Mouse (Mus musculus) testis, adult 2 months (tissue): Measurements from ENCODE around the gene Olfr681. TPM values are rescaled to one million over a fixed set of nuclear protein-coding genes. Genes with fewer than 3 reads are reported as not detected.
"Not testable (repeated sequence)": the region's sequence is repeated elsewhere in the genome, so short reads cannot be mapped to it uniquely, and the experiment has no call there.

ENCODE experiments used
- H3K27ac ChIP-seq: fragments of 200-500 bp; 2 replicates; pipeline ENCODE4 v1.5.1; 2012; ENCODE audit warnings: low read depth, low read length; ENCODE audit not compliant: control insufficient read depth, insufficient read depth
- H3K27me3 ChIP-seq: fragments of 200-500 bp; 2 replicates; pipeline ENCODE4 v1.6.1; 2012; ENCODE audit warnings: mild to moderate bottlenecking, low read length, moderate library complexity; ENCODE audit not compliant: control insufficient read depth, insufficient read depth
- H3K36me3 ChIP-seq: fragments of 200-500 bp; 2 replicates; pipeline ENCODE4 v1.6.1; 2012; ENCODE audit warnings: mild to moderate bottlenecking, low read length; ENCODE audit not compliant: control insufficient read depth, insufficient read depth
- H3K4me1 ChIP-seq: fragments of 200-500 bp; 2 replicates; pipeline ENCODE4 v1.6.1; 2012; ENCODE audit warnings: low read length; ENCODE audit not compliant: control insufficient read depth, insufficient read depth
- H3K4me3 ChIP-seq: fragments of 200-500 bp; 2 replicates; pipeline ENCODE4 v1.5.1; 2012; ENCODE audit warnings: low read depth, mild to moderate bottlenecking, low read length, moderate library complexity, mixed read lengths; ENCODE audit not compliant: control insufficient read depth
- CTCF ChIP-seq: fragments of 200-500 bp; IDR thresholded peaks from 2 replicates; pipeline ENCODE4 v1.5.1; 2012; ENCODE audit warnings: low read depth, mild to moderate bottlenecking, inconsistent platforms, low read length, moderate library complexity; ENCODE audit not compliant: control insufficient read depth, insufficient read depth, insufficient replicate concordance
- POLR2A ChIP-seq: fragments of 200-500 bp; IDR thresholded peaks from 2 replicates; pipeline ENCODE4 v1.6.1; 2012; ENCODE audit warnings: low read depth, mild to moderate bottlenecking, inconsistent platforms, low read length, moderate library complexity; ENCODE audit not compliant: control insufficient read depth
- polyA plus RNA-seq: library from polyadenylated mRNA; depleted of rRNA; stranded (reverse); fragments of >200 nt; gene quantifications from 2 replicates; pipeline ENCODE4 v1.2.3, GENCODE M21; 2012; rRNA removed

Gene Olfr681
- polyA plus RNA-seq, result not detected in 2 replicates

GRCm38 (mm10) chr7:105116536-105116935 is at the start of gene Olfr681:
Gene Olfr681 (plus strand): TSS chr7:105116836.
- H3K36me3 ChIP-seq, result no peaks in the 10 kb centered on the region
- H3K4me3 ChIP-seq, result no peak within 1 kb of the TSS
- no peaks in the 10 kb centered on the region for H3K27me3 ChIP-seq
- no peak within 1 kb of the TSS for H3K27ac ChIP-seq
- TF ChIP-seq POLR2A (no peak), CTCF (no peak)
- H3K4me1 ChIP-seq, result no peaks in the 10 kb centered on the region

GRCm38 (mm10) chr7:105080905-105081304 is 35.7 kb upstream of the Olfr681 start, which contains the start of gene Olfr679:
Gene Olfr679 (plus strand): TSS chr7:105081205.
- Histone ChIP-seq H3K4me3 (no peak within 1 kb of the TSS), H3K4me1 (no peaks in the 10 kb centered on the region), H3K27ac (no peak within 1 kb of the TSS), H3K27me3 (no peaks in the 10 kb centered on the region), H3K36me3 (no peaks in the 10 kb centered on the region)
- no peak for TF ChIP-seq CTCF
- no peak for TF ChIP-seq POLR2A

GRCm38 (mm10) chr7:105092717-105093116 is 23.9 kb upstream of the Olfr681 start, which contains the start of gene Olfr680-ps1:
Gene Olfr680-ps1 (minus strand): TSS chr7:105092817.
- H3K4me3 ChIP-seq, H3K4me1 ChIP-seq, H3K27ac ChIP-seq, H3K27me3 ChIP-seq, H3K36me3 ChIP-seq: not testable (repeated sequence)

- no peak for TF ChIP-seq POLR2A
- no peak for TF ChIP-seq CTCF
- Histone ChIP-seq H3K27me3 (no peaks in the 10 kb centered on the region), H3K27ac (no peak overlapping the region), H3K36me3 (no peaks in the 10 kb centered on the region), H3K4me3 (no peak overlapping the region), H3K4me1 (no peaks in the 10 kb centered on the region)
Observed at GRCm38 (mm10) chr7:105141275-105141674, 24.6 kb downstream of the Olfr681 start.

- TF ChIP-seq POLR2A, result no peak
- H3K36me3 ChIP-seq, result no peaks in the 10 kb centered on the region
- H3K27me3 ChIP-seq, result no peaks in the 10 kb centered on the region
- no peaks in the 10 kb centered on the region for H3K4me1 ChIP-seq
- H3K27ac ChIP-seq, result no peak within 1 kb of the TSS
- no peak within 1 kb of the TSS for H3K4me3 ChIP-seq
Observed at GRCm38 (mm10) chr7:105146912-105147311, 30.3 kb downstream of the Olfr681 start, which contains the start of gene Olfr683. Gene Olfr683 (minus strand): TSS chr7:105147012.

- Histone ChIP-seq H3K4me3 (no peak within 1 kb of the TSS), H3K4me1 (no peaks in the 10 kb centered on the region), H3K27ac (no peak within 1 kb of the TSS), H3K27me3 (no peaks in the 10 kb centered on the region), H3K36me3 (no peaks in the 10 kb centered on the region)
- TF ChIP-seq POLR2A, result no peak
- no peak for TF ChIP-seq CTCF
Observed at GRCm38 (mm10) chr7:105163553-105163952, 46.9 kb downstream of the Olfr681 start, which contains the start of gene Olfr684. Gene Olfr684 (minus strand): TSS chr7:105163653.

- TF ChIP-seq CTCF (no peak), POLR2A (no peak)
- Histone ChIP-seq H3K36me3 (no peaks in the 10 kb centered on the region), H3K4me1 (no peaks in the 10 kb centered on the region), H3K27me3 (no peaks in the 10 kb centered on the region), H3K27ac (no peak overlapping the region), H3K4me3 (no peak overlapping the region)
Observed at GRCm38 (mm10) chr7:105170773-105171172, 54.1 kb downstream of the Olfr681 start.

Other genes starting within 250 kb of the Olfr681 start
- not detected in 2 replicates for gene Olfr665, start 238.8 kb upstream of the Olfr681 start, polyA plus RNA-seq
- gene Olfr666, start 220.9 kb upstream of the Olfr681 start, polyA plus RNA-seq, result not detected in 2 replicates
- gene Olfr667, start 195.4 kb upstream of the Olfr681 start, polyA plus RNA-seq, result not detected in 2 replicates
- gene Olfr668, start 188.8 kb upstream of the Olfr681 start, polyA plus RNA-seq, result not detected in 2 replicates
- gene Olfr669, start 182.6 kb upstream of the Olfr681 start, polyA plus RNA-seq, result not detected in 2 replicates
- gene Olfr670, start 154.2 kb upstream of the Olfr681 start, polyA plus RNA-seq, result not detected in 2 replicates
- not detected in 2 replicates for gene Olfr671, start 137.7 kb upstream of the Olfr681 start, polyA plus RNA-seq
- not detected in 2 replicates for gene Olfr672, start 114.8 kb upstream of the Olfr681 start, polyA plus RNA-seq
- not detected in 2 replicates for gene Olfr675, start 88.4 kb upstream of the Olfr681 start, polyA plus RNA-seq
- gene Olfr676, start 84.1 kb upstream of the Olfr681 start, polyA plus RNA-seq, result not detected in 2 replicates
- not detected in 2 replicates for gene Olfr677, start 65.5 kb upstream of the Olfr681 start, polyA plus RNA-seq
- not detected in 2 replicates for gene Olfr678, start 52.4 kb upstream of the Olfr681 start, polyA plus RNA-seq
- not detected in 2 replicates for gene Olfr679, start 35.6 kb upstream of the Olfr681 start, polyA plus RNA-seq
- gene Olfr680-ps1, start 24.0 kb upstream of the Olfr681 start, polyA plus RNA-seq, result not detected in 2 replicates
- gene Olfr683, start 30.2 kb downstream of the Olfr681 start, polyA plus RNA-seq, result not detected in 2 replicates
- gene Olfr684, start 46.8 kb downstream of the Olfr681 start, polyA plus RNA-seq, result not detected in 2 replicates
- gene Olfr685, start 69.2 kb downstream of the Olfr681 start, polyA plus RNA-seq, result not detected in 2 replicates
- gene Olfr686, start 90.6 kb downstream of the Olfr681 start, polyA plus RNA-seq, result not detected in 2 replicates
- not detected in 2 replicates for gene Olfr688, start 171.3 kb downstream of the Olfr681 start, polyA plus RNA-seq
- gene Olfr689, start 194.3 kb downstream of the Olfr681 start, polyA plus RNA-seq, result not detected in 2 replicates
- gene Olfr690, start 217.3 kb downstream of the Olfr681 start, polyA plus RNA-seq, result 0.21 and 0.71 TPM in 2 replicates
- gene Olfr691, start 225.4 kb downstream of the Olfr681 start, polyA plus RNA-seq, result 0.82 and 0.93 TPM in 2 replicates